Mouse (Mus musculus) testis, adult 2 months (tissue): ENCODE measurements at regions not wholly inside any gene's neighbourhood (a gene's known extent, or its start where the extent isn't known, plus 50 kb on each side); places are given as distances from the start of the nearest gene placed in this dataset.

Source experiments
- H3K27ac ChIP-seq: fragments of 200-500 bp; 2 replicates; pipeline ENCODE4 v1.5.1; 2012; ENCODE audit warnings: low read depth, low read length; ENCODE audit not compliant: control insufficient read depth, insufficient read depth
- H3K27me3 ChIP-seq: fragments of 200-500 bp; 2 replicates; pipeline ENCODE4 v1.6.1; 2012; ENCODE audit warnings: mild to moderate bottlenecking, low read length, moderate library complexity; ENCODE audit not compliant: control insufficient read depth, insufficient read depth
- H3K36me3 ChIP-seq: fragments of 200-500 bp; 2 replicates; pipeline ENCODE4 v1.6.1; 2012; ENCODE audit warnings: mild to moderate bottlenecking, low read length; ENCODE audit not compliant: control insufficient read depth, insufficient read depth
- H3K4me1 ChIP-seq: fragments of 200-500 bp; 2 replicates; pipeline ENCODE4 v1.6.1; 2012; ENCODE audit warnings: low read length; ENCODE audit not compliant: control insufficient read depth, insufficient read depth
- H3K4me3 ChIP-seq: fragments of 200-500 bp; 2 replicates; pipeline ENCODE4 v1.5.1; 2012; ENCODE audit warnings: low read depth, mild to moderate bottlenecking, low read length, moderate library complexity, mixed read lengths; ENCODE audit not compliant: control insufficient read depth
- CTCF ChIP-seq: fragments of 200-500 bp; IDR thresholded peaks from 2 replicates; pipeline ENCODE4 v1.5.1; 2012; ENCODE audit warnings: low read depth, mild to moderate bottlenecking, inconsistent platforms, low read length, moderate library complexity; ENCODE audit not compliant: control insufficient read depth, insufficient read depth, insufficient replicate concordance
- POLR2A ChIP-seq: fragments of 200-500 bp; IDR thresholded peaks from 2 replicates; pipeline ENCODE4 v1.6.1; 2012; ENCODE audit warnings: low read depth, mild to moderate bottlenecking, inconsistent platforms, low read length, moderate library complexity; ENCODE audit not compliant: control insufficient read depth

- Histone ChIP-seq H3K4me3 (no peak overlapping the region), H3K27ac (no peak overlapping the region), H3K36me3 (no peaks in the 10 kb centered on the region), H3K4me1 (no peaks in the 10 kb centered on the region), H3K27me3 (no peaks in the 10 kb centered on the region)
- no peak for TF ChIP-seq CTCF
- no peak for TF ChIP-seq POLR2A
Observed at GRCm38 (mm10) chr10:110650851-110651250, 94.4 kb upstream of the E2f7 start.

DNA sequence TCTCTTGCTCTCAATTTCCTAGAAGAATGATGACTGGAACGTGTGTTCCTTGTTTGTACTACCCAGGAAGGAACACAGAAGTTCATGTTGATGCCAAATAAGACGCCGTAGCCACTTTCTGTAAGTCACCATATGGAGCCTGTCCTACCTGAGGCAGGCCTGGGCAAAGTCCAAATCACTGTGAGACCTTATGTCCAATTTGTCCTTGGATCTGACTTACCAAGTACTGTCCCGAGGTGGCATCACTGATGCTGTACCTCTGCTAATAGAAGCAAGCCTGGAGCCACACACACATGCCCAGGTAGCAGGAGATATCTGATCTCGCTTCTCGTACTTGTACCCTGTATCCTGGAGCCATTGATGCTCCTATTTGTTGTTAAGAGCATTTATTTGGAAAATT is 91.2 kb upstream of the E2f7 start:
- Histone ChIP-seq H3K4me3 (no peak overlapping the region), H3K27me3 (no peaks in the 10 kb centered on the region), H3K27ac (no peak overlapping the region), H3K36me3 (no peaks in the 10 kb centered on the region), H3K4me1 (no peaks in the 10 kb centered on the region)
- no peak for TF ChIP-seq POLR2A
- TF ChIP-seq CTCF = no peak

GRCm38 (mm10) chr10:110658153-110658695 is 87.0 kb upstream of the E2f7 start:
- no peak for TF ChIP-seq POLR2A
- no peak for TF ChIP-seq CTCF
- no peaks in the 10 kb centered on the region for H3K4me1 ChIP-seq
- no peaks in the 10 kb centered on the region for H3K36me3 ChIP-seq
- no peaks in the 10 kb centered on the region for H3K27me3 ChIP-seq
- no peak overlapping the region for H3K27ac ChIP-seq
- no peak overlapping the region for H3K4me3 ChIP-seq

DNA sequence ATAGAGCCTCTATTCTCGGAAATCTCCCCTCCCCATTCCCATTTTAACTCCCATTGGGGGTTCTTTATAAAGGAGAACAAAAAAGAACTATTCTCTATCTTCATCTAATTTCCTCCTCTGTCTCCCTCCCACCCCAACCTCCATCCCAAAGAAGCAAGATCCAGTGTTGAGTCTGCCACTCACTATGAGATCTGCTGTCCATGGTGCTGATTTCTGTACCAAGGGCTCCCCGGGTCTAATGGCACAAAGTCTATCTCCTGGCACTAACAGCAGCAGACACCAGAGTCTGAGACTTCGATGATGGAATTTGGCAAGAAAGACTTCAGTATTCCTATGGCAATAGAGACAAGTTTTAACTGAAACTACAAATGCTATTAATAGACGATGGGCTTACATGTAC is 68.7 kb upstream of the E2f7 start:
- Histone ChIP-seq H3K36me3 (no peaks in the 10 kb centered on the region), H3K27ac (no peak overlapping the region), H3K27me3 (no peaks in the 10 kb centered on the region), H3K4me3 (no peak overlapping the region), H3K4me1 (no peaks in the 10 kb centered on the region)
- no peak for TF ChIP-seq CTCF
- no peak for TF ChIP-seq POLR2A
